Mouse (Mus musculus) G1E (cell line): Measurements from ENCODE around the gene Lrrc36.

Experiments used
- CTCF ChIP-seq: IDR thresholded peaks from 2 replicates; pipeline ENCODE4 v1.5.1; 2012; ENCODE audit warnings: low read depth, low read length, inconsistent platforms, mixed read lengths
- GATA1 ChIP-seq: IDR thresholded peaks from 2 replicates; pipeline ENCODE4 v1.6.1; 2012; ENCODE audit warnings: borderline replicate concordance, low read length, inconsistent platforms, mixed read lengths
- POLR2AphosphoS5 ChIP-seq: IDR thresholded peaks from 2 replicates; pipeline ENCODE4 v1.6.1; 2012; ENCODE audit warnings: low read depth, low read length, inconsistent platforms; ENCODE audit not compliant: insufficient replicate concordance
- TAL1 ChIP-seq: conservative IDR thresholded peaks from 2 replicates; pipeline ENCODE4 v1.6.1; 2012; ENCODE audit warnings: low read depth, low read length, inconsistent platforms, mixed read lengths

DNA sequence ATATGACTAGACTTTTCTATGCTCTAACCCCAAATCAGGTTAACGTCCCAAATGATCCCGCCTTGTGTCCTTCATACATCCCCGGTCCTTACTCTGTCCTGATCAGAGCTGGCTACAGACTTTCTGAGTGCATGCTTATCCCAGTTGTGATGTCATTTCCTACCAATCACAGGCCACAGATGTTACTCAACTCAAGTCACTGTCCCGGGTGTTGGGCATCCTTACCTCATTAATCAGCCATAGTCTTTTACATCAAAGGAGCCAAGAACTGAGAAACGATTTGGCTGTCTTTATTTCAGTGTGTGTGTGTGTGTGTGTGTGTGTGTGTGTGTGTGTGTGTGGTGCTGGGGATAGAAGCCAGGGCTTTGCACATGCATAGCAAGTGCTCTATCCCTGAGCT, 40.7 kb downstream of the Lrrc36 start:
- no peak for TF ChIP-seq CTCF
- TF ChIP-seq GATA1 = no peak
- TF ChIP-seq TAL1 = no peak
- no peak for TF ChIP-seq POLR2AphosphoS5
